ENCODE assay signal across 17 mouse cellular contexts in genomic region chr11:53493243-53493955, GRCm38 (mm10). TPM values are rescaled to one million over a fixed set of nuclear protein-coding genes. Genes with fewer than 3 reads are reported as not detected.
DNase-seq lines count a peak whose midpoint lies in the region; ATAC-seq and TF ChIP-seq lines count a peak whose summit lies in the region.
"Had no signal": no experiment of that assay in that cellular context is flagged by ENCODE, and none has a peak within 500 bp of the region (broad histone marks: within the 10 kb centered on the region; RNA-seq: fewer than 3 reads in every experiment).

No protein-coding gene starts in this region.

- intact Hi-C loops in left cerebral cortex, postnatal 25 days (cut with DNase I), result no loop called here

- no peaks in the 10 kb centered on the region for H3K9me3 ChIP-seq in hindbrain, embryonic 10.5 days
- no peaks in the 10 kb centered on the region for H3K9me3 ChIP-seq in hindbrain, postnatal 0 days (ENCODE audit: low read length)
- H3K9me3 ChIP-seq in ES-E14 (ENCODE audit: control insufficient read depth, insufficient read depth, low read depth, low read length), result no peaks in the 10 kb centered on the region
- H3K9me3 ChIP-seq: lung, embryonic 15.5 days; neural tube, embryonic 13.5 days had no signal

- in situ Hi-C loops in ES-E14 (cut with MboI; ENCODE audit: low sequenced_read_pairs in 2 of 2, unreplicated experiment in 2 of 2), result no loop called here

- no peak for ATAC-seq in hindbrain, postnatal 0 days
- ATAC-seq: intestine, embryonic 16.5 days had no signal

- H3K4me3 ChIP-seq in hindbrain, embryonic 10.5 days, result no peak overlapping the region
- no peak overlapping the region for H3K4me3 ChIP-seq in hindbrain, postnatal 0 days (ENCODE audit: low read length)
- no peak overlapping the region for H3K4me3 ChIP-seq in ES-E14 (ENCODE audit: insufficient read depth in 1 of 2, low read depth in 1 of 2, low read length in 2 of 2, poor library complexity in 1 of 2, severe bottlenecking in 1 of 2)
- H3K4me3 ChIP-seq in cortical plate, adult 2 months (ENCODE audit: insufficient read depth, low read length), result no peak overlapping the region
- H3K4me3 ChIP-seq in macrophage (ENCODE audit: inconsistent target), result no peak overlapping the region
- H3K4me3 ChIP-seq: lung, embryonic 15.5 days; neural tube, embryonic 13.5 days had no signal

- no peak overlapping the region for H3K9ac ChIP-seq in hindbrain, postnatal 0 days (replicated peaks; ENCODE audit: low read length)
- H3K9ac ChIP-seq in ES-E14 (ENCODE audit: insufficient read depth, low read depth, low read length, poor library complexity, severe bottlenecking), result no peak overlapping the region
- H3K9ac ChIP-seq: lung, embryonic 15.5 days; neural tube, embryonic 13.5 days had no signal

- peaks cover 76% of the 10 kb centered on the region for H3K4me1 ChIP-seq in hindbrain, embryonic 10.5 days (replicated peaks)
- no peaks in the 10 kb centered on the region for H3K4me1 ChIP-seq in hindbrain, postnatal 0 days (ENCODE audit: insufficient read depth, low read length)
- H3K4me1 ChIP-seq in ES-E14 (ENCODE audit: control insufficient read depth in 2 of 2, insufficient read depth in 2 of 2, low read length in 2 of 2, poor library complexity in 1 of 2), result peaks cover 0 to 2% of the 10 kb centered on the region in 2 experiments; a peak in 1 of 4 replicates
- 0 out of 2 replicates have a peak, but pooled peaks cover 1% of the 10 kb centered on the region for H3K4me1 ChIP-seq in cortical plate, adult 2 months (ENCODE audit: control insufficient read depth, insufficient read depth, low read length)
- H3K4me1 ChIP-seq: lung, embryonic 15.5 days had no signal

- no peak overlapping the region for H3K4me2 ChIP-seq in hindbrain, postnatal 0 days (ENCODE audit: low read depth, low read length)
- H3K4me2 ChIP-seq: lung, embryonic 15.5 days; neural tube, embryonic 13.5 days had no signal

- WGBS in hindbrain, embryonic 10.5 days, result 17% methylated on average over 3 of the region's 3 CpGs
- 34% methylated on average over 3 of the region's 3 CpGs for WGBS in hindbrain, postnatal 0 days
- WGBS in macrophage (ENCODE audit: missing documents), result 89% methylated on average over 3 of the region's 3 CpGs

- H3K79me2 ChIP-seq in macrophage (ENCODE audit: inconsistent target), result no peaks in the 10 kb centered on the region

- H3K27me3 ChIP-seq in hindbrain, embryonic 10.5 days (ENCODE audit: insufficient read depth, poor library complexity, severe bottlenecking), result peaks cover 72% of the 10 kb centered on the region
- 0 out of 2 replicates have a peak, but pooled peaks cover 4% of the 10 kb centered on the region for H3K27me3 ChIP-seq in hindbrain, postnatal 0 days (ENCODE audit: insufficient read depth, low read length)
- H3K27me3 ChIP-seq: lung, embryonic 15.5 days had no signal

- no peak for TF ChIP-seq CTCF in hindbrain, postnatal 0 days (IDR thresholded peaks at IDR 0.05; ENCODE audit: low read depth)
- TF ChIP-seq CTCF in cortical plate, adult 2 months (IDR thresholded peaks at IDR 0.05; ENCODE audit: extremely low read depth, insufficient read depth, low read length), result no peak

- H3K27ac ChIP-seq in hindbrain, embryonic 10.5 days, result no peak overlapping the region
- no peak overlapping the region for H3K27ac ChIP-seq in hindbrain, postnatal 0 days
- H3K27ac ChIP-seq in ES-E14 (ENCODE audit: insufficient read depth, low read depth, low read length, poor library complexity, severe bottlenecking), result no peak overlapping the region
- 0 out of 2 replicates have a peak overlapping the region, but pooled peaks have one; percentile 32 for H3K27ac ChIP-seq in cortical plate, adult 2 months (ENCODE audit: insufficient read depth, low read length)
- H3K27ac ChIP-seq in macrophage, result 0 out of 2 replicates have a peak overlapping the region, but pooled peaks have one; percentile 5
- H3K27ac ChIP-seq: lung, embryonic 15.5 days had no signal

- no peaks in the 10 kb centered on the region for H3K36me3 ChIP-seq in hindbrain, embryonic 10.5 days
- no peaks in the 10 kb centered on the region for H3K36me3 ChIP-seq in hindbrain, postnatal 0 days (ENCODE audit: insufficient read depth, low read length)
- H3K36me3 ChIP-seq in ES-E14 (ENCODE audit: control insufficient read depth, insufficient read depth, low read length, poor library complexity, severe bottlenecking) (no peaks in the 10 kb centered on the region), macrophage (ENCODE audit: inconsistent target) (no peaks in the 10 kb centered on the region)
- H3K36me3 ChIP-seq: lung, embryonic 15.5 days; neural tube, embryonic 13.5 days had no signal

- DNase-seq in hindbrain, embryonic 10.5 days (ENCODE audit: low spot score), result peak; percentile 66
- DNase-seq in hindbrain, postnatal 0 days (ENCODE audit: low spot score), result no peak
- DNase-seq in ES-E14 (ENCODE audit: low read depth, low spot score), result no peak
- DNase-seq in left cerebral cortex, postnatal 25 days (ENCODE audit: low spot score in 2 of 2), result no peak
- DNase-seq in frontal cortex, postnatal 25 days (ENCODE audit: low spot score in 2 of 2), result no peak
- DNase-seq: adrenal gland, postnatal 10 days; heart, postnatal 14 days; liver; thymus, adult 2 months had no signal

- no peak for TF ChIP-seq POLR2A in cortical plate, adult 2 months (IDR thresholded peaks at IDR 0.05; ENCODE audit: extremely low read depth, insufficient read depth, low read length)

TF ChIP-seq in ES-E14, 5 proteins besides CTCF, POLR2A, EP300 and RAD21:
- 0 out of 2 replicates have a peak, but pooled peaks have one; percentile 61 for TF ChIP-seq ZNF384 (IDR thresholded peaks at IDR 0.05; ENCODE audit: low read depth, low read length)
- 0 out of 2 replicates have a peak, but pooled peaks have one; percentile 23 for TF ChIP-seq MAFK (IDR thresholded peaks at IDR 0.05; ENCODE audit: insufficient read depth, low read depth, low read length)
- no peak for TF ChIP-seq ZC3H11A (IDR thresholded peaks at IDR 0.05; ENCODE audit: borderline replicate concordance, low read depth, low read length)
- no peak for TF ChIP-seq HCFC1 (IDR thresholded peaks at IDR 0.05; ENCODE audit: borderline replicate concordance, insufficient read depth, low read length)

RNA-seq across cellular contexts. Expression of gene Sowaha, which starts 13.3 kb away (rescaled TPM):
- 0.26 and 0.44 TPM in 2 replicates for polyA plus RNA-seq in hindbrain, embryonic 10.5 days (2016; fragmentation: Nextera tagmentation; extraction: Ambion mirVana)
- 8.7 and 10.6 TPM in 2 replicates for total RNA-seq in hindbrain, postnatal 0 days (2014; rRNA removed)
- 4.1 and 4.2 TPM in 2 replicates for polyA plus RNA-seq in hindbrain, postnatal 0 days (2015; fragmentation: Nextera tagmentation; extraction: Ambion mirVana)
- total RNA-seq in ES-E14 (2012; rRNA removed), result 0.11 and 0.13 TPM in 2 replicates
- polyA plus RNA-seq in cortical plate, adult 2 months (2012; rRNA removed), result 54.0 and 56.1 TPM in 2 replicates
- total RNA-seq in macrophage (2018; cell fraction: chromatin; rRNA removed), result not detected
- under 1 TPM in 1 of 26 experiments, not detected in 25; 0.05 TPM for total RNA-seq in macrophage (2018; cell fraction: cytosol; rRNA removed)
- not detected for total RNA-seq in macrophage (2018; cell fraction: nucleus; rRNA removed)
- polyA plus RNA-seq in macrophage (2018), result not detected in 3 replicates
- 10 to 100 TPM; 79.1 to 79.3 TPM for total RNA-seq in left cerebral cortex, postnatal 25 days (2021)

RNA-seq across cellular contexts. Expression of gene Gm9945, which starts 13.4 kb away (rescaled TPM):
- polyA plus RNA-seq in hindbrain, embryonic 10.5 days (2016; fragmentation: Nextera tagmentation; extraction: Ambion mirVana), result not detected in 2 replicates
- total RNA-seq in hindbrain, postnatal 0 days (2014; rRNA removed), result not detected in 2 replicates
- 0.39 and 0.53 TPM in 2 replicates for polyA plus RNA-seq in hindbrain, postnatal 0 days (2015; fragmentation: Nextera tagmentation; extraction: Ambion mirVana)
- not detected in 2 replicates for total RNA-seq in ES-E14 (2012; rRNA removed)
- 0.48 and 0.81 TPM in 2 replicates for polyA plus RNA-seq in cortical plate, adult 2 months (2012; rRNA removed)
- total RNA-seq in macrophage (2018; cell fraction: chromatin; rRNA removed), result not detected
- total RNA-seq in macrophage (2018; cell fraction: cytosol; rRNA removed), result not detected
- total RNA-seq in macrophage (2018; cell fraction: nucleus; rRNA removed), result not detected
- not detected in 3 replicates for polyA plus RNA-seq in macrophage (2018)
- 1 to 10 TPM; 3.3 TPM for total RNA-seq in left cerebral cortex, postnatal 25 days (2021)
- total RNA-seq: adrenal gland, postnatal 10 days; common myeloid progenitor, adult 5-6 weeks; gastrocnemius, postnatal 4 days; heart, postnatal 14 days; megakaryocyte-erythroid progenitor cell, adult 5-6 weeks had no signal
- polyA plus RNA-seq: intestine, embryonic 16.5 days; lung, embryonic 15.5 days; neural tube, embryonic 13.5 days; thymus, adult 2 months had no signal

RNA-seq across cellular contexts. Expression of gene Gm9837, which starts 23.1 kb away (rescaled TPM):
- not detected in 2 replicates for polyA plus RNA-seq in hindbrain, embryonic 10.5 days (2016; fragmentation: Nextera tagmentation; extraction: Ambion mirVana)
- not detected in 2 replicates for total RNA-seq in hindbrain, postnatal 0 days (2014; rRNA removed)
- polyA plus RNA-seq in hindbrain, postnatal 0 days (2015; fragmentation: Nextera tagmentation; extraction: Ambion mirVana), result not detected in 2 replicates
- not detected in 2 replicates for total RNA-seq in ES-E14 (2012; rRNA removed)
- polyA plus RNA-seq in cortical plate, adult 2 months (2012; rRNA removed), result not detected in 2 replicates
- total RNA-seq in macrophage (2018; cell fraction: chromatin; rRNA removed), result not detected
- not detected for total RNA-seq in macrophage (2018; cell fraction: cytosol; rRNA removed)
- total RNA-seq in macrophage (2018; cell fraction: nucleus; rRNA removed), result not detected
- polyA plus RNA-seq in macrophage (2018), result not detected in 3 replicates
- total RNA-seq in left cerebral cortex, postnatal 25 days (2021), result not detected
- total RNA-seq: adrenal gland, postnatal 10 days; common myeloid progenitor, adult 5-6 weeks; gastrocnemius, postnatal 4 days; heart, postnatal 14 days; megakaryocyte-erythroid progenitor cell, adult 5-6 weeks had no signal
- polyA plus RNA-seq: intestine, embryonic 16.5 days; lung, embryonic 15.5 days; neural tube, embryonic 13.5 days; thymus, adult 2 months had no signal

RNA-seq across cellular contexts. Expression of gene Sept8, which starts 25.7 kb away (rescaled TPM):
- polyA plus RNA-seq in hindbrain, embryonic 10.5 days (2016; fragmentation: Nextera tagmentation; extraction: Ambion mirVana), result 14.8 and 15.6 TPM in 2 replicates
- total RNA-seq in hindbrain, postnatal 0 days (2014; rRNA removed), result 55.3 and 56.6 TPM in 2 replicates
- 19.1 and 20.9 TPM in 2 replicates for polyA plus RNA-seq in hindbrain, postnatal 0 days (2015; fragmentation: Nextera tagmentation; extraction: Ambion mirVana)
- 14.3 and 16.8 TPM in 2 replicates for total RNA-seq in ES-E14 (2012; rRNA removed)
- 379 TPM in 2 replicates for polyA plus RNA-seq in cortical plate, adult 2 months (2012; rRNA removed)
- 100 to 1,000 TPM; 104 to 407 (median 189) TPM for total RNA-seq in macrophage (2018; cell fraction: chromatin; rRNA removed)
- total RNA-seq in macrophage (2018; cell fraction: cytosol; rRNA removed), result 100 to 1,000 TPM in 8 of 26 experiments, 10 to 100 TPM in 18; 52.1 to 132 (median 76.4) TPM
- total RNA-seq in macrophage (2018; cell fraction: nucleus; rRNA removed), result 100 to 1,000 TPM in 17 of 26 experiments, 10 to 100 TPM in 9; 61.1 to 259 (median 114) TPM
- 69.8 to 121 TPM (median 83.7 TPM) in 3 replicates for polyA plus RNA-seq in macrophage (2018)
- total RNA-seq in left cerebral cortex, postnatal 25 days (2021), result 100 to 1,000 TPM; 299 to 327 TPM

RNA-seq across cellular contexts. Expression of gene Shroom1, which starts 36.4 kb away (rescaled TPM):
- 1.8 and 2.0 TPM in 2 replicates for polyA plus RNA-seq in hindbrain, embryonic 10.5 days (2016; fragmentation: Nextera tagmentation; extraction: Ambion mirVana)
- total RNA-seq in hindbrain, postnatal 0 days (2014; rRNA removed), result 6.2 and 7.1 TPM in 2 replicates
- polyA plus RNA-seq in hindbrain, postnatal 0 days (2015; fragmentation: Nextera tagmentation; extraction: Ambion mirVana), result 2.4 and 2.9 TPM in 2 replicates
- total RNA-seq in ES-E14 (2012; rRNA removed), result 0.74 and 1.7 TPM in 2 replicates
- 6.5 and 6.8 TPM in 2 replicates for polyA plus RNA-seq in cortical plate, adult 2 months (2012; rRNA removed)
- not detected for total RNA-seq in macrophage (2018; cell fraction: chromatin; rRNA removed)
- total RNA-seq in macrophage (2018; cell fraction: cytosol; rRNA removed), result under 1 TPM in 1 of 26 experiments, not detected in 25; 0.06 TPM
- total RNA-seq in macrophage (2018; cell fraction: nucleus; rRNA removed), result not detected
- polyA plus RNA-seq in macrophage (2018), result not detected in 3 replicates
- 1 to 10 TPM; 4.0 to 4.5 TPM for total RNA-seq in left cerebral cortex, postnatal 25 days (2021)
- total RNA-seq: common myeloid progenitor, adult 5-6 weeks; megakaryocyte-erythroid progenitor cell, adult 5-6 weeks had no signal

Comparison
In these comparisons a context has a peak if more than half of its experiments do, and no peak if none do; other contexts are left out.
1. H3K27ac ChIP-seq: peak in cortical plate, adult 2 months (single experiment) and macrophage (single experiment); none in hindbrain, embryonic 10.5 days (single experiment), hindbrain, postnatal 0 days (single experiment) and ES-E14 (single experiment).
2. RNA of gene Sowaha, which starts 13.3 kb away (polyA plus RNA-seq): 54.0 to 56.1 TPM in cortical plate, adult 2 months; 4.1 to 4.2 TPM in hindbrain, postnatal 0 days, 0.26 to 0.44 TPM in hindbrain, embryonic 10.5 days and not detected in macrophage; every median in the first group is over 10 times any median in the second.